Mouse (Mus musculus) stomach, embryonic 16.5 days (tissue): Measurements from ENCODE around the gene Pcyt1a. TPM values are rescaled to one million over a fixed set of nuclear protein-coding genes. Genes with fewer than 3 reads are reported as not detected.
A peak's percentile ranks its signal among the peaks of the same experiment; 100 is the strongest.

Experiments used
- ATAC-seq: fragments of 200-750 bp; cut with Nextera tagmentation; 2 replicates; pipeline ENCODE4 v1.8.0; 2017; ENCODE audit warnings: moderate number of reproducible peaks, moderate TSS enrichment; ENCODE audit not compliant: insufficient read depth, low FRiP score
- H3K27ac ChIP-seq: fragments of 300-500 bp; sonication (generic); 2 replicates; pipeline ENCODE4 v1.5.1; 2014; ENCODE audit warnings: low read length
- H3K27me3 ChIP-seq: fragments of 300-500 bp; sonication (generic); 2 replicates; pipeline ENCODE4 v1.6.1; 2014; ENCODE audit warnings: low read length, control low read depth, mixed read lengths; ENCODE audit not compliant: control insufficient read depth, insufficient read depth
- H3K36me3 ChIP-seq: fragments of 300-500 bp; sonication (generic); 2 replicates; pipeline ENCODE4 v1.6.1; 2014; ENCODE audit warnings: low read length; ENCODE audit not compliant: control insufficient read depth, insufficient read depth
- H3K4me1 ChIP-seq: fragments of 300-500 bp; sonication (generic); 2 replicates; pipeline ENCODE4 v1.6.1; 2014; ENCODE audit warnings: low read length, control low read depth, mixed read lengths; ENCODE audit not compliant: control insufficient read depth, insufficient read depth
- H3K4me2 ChIP-seq: fragments of 300-500 bp; sonication (generic); 2 replicates; pipeline ENCODE4 v1.6.1; 2014; ENCODE audit warnings: low read depth, low read length, mixed read lengths
- H3K4me3 ChIP-seq: fragments of 300-500 bp; sonication (generic); replicated peaks from 2 replicates; pipeline ENCODE4 v1.5.1; 2014; ENCODE audit warnings: mild to moderate bottlenecking, low read length
- H3K9ac ChIP-seq: fragments of 300-500 bp; sonication (generic); 2 replicates; pipeline ENCODE4 v1.6.1; 2014; ENCODE audit warnings: low read length
- H3K9me3 ChIP-seq: fragments of 300-500 bp; sonication (generic); replicated peaks from 2 replicates; pipeline ENCODE4 v1.6.1; 2016; ENCODE audit warnings: low read length, control low read depth; ENCODE audit not compliant: control insufficient read depth
- WGBS: fragments of 180-500 bp; shearing (Covaris S2); extraction: QIAGEN DNeasy Blood & Tissue Kit; methylation state at CpG from one replicate; pipeline ENCODE4 v1.1.7; 2014; 5-methylcytosine and 5-hydroxymethylcytosine counted together
- polyA plus RNA-seq: library from polyadenylated mRNA; unstranded; fragments of >200 nt; fragmentation: Nextera tagmentation; extraction: Ambion mirVana; gene quantifications from 2 replicates; pipeline ENCODE4 v1.2.1, GENCODE M21; 2015

Gene Pcyt1a
- polyA plus RNA-seq, 1 experiment from 2014 or later: 42.0 TPM

DNA sequence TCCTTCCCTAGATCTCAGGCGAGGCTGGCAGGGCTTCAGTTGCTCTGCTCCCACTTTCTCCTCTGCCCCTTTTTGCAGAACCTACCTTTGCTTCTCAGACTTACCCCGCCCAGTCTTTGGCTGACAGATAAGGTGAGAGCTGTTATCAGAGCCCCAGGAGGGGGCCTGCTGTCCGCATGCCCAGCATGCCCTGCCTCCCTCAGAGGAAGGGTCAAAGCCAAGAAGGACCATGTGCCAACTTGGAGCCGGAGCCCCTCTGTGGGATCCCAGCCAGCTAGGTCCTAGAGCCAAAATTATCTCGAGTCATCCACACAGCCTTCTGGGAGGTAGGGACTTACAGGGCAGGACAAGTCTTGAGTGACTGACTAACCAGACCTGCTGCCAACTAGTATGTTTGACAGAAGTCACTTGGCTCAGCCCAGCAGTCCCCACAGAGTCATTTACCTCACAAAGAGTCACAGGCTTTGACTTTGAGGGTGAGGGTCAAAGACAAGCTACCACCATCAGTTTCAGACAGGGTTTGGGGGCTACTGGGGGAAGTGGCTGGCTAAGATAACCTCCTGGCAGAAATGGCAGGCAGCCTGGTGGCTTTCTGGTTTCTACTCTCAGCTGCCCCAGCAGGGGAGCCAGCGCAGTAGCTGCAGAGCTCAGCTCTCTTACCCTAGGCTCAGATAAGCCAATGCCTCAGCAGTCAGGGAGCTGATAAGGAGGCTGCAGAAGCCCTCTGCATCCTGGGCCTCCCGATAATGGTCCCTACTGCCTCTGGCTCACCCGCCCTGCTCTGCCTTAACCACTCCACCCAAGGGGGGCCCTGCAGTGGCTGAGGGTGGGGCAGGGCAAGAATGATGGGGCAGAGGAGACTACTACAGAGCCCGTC is 78.6 kb downstream of the Pcyt1a start:
- Histone ChIP-seq H3K9ac (peak overlapping the region; percentile 13), H3K36me3 (no peaks in the 10 kb centered on the region), H3K9me3 (no peaks in the 10 kb centered on the region), H3K4me2 (no peak overlapping the region), H3K27ac (peak overlapping the region; percentile 75), H3K4me3 (no peak overlapping the region), H3K27me3 (no peaks in the 10 kb centered on the region), H3K4me1 (peaks cover 26% of the 10 kb centered on the region; the same call in 1 of the 2 replicates)
- peak; percentile 92 for ATAC-seq
- WGBS: 42% methylated on average over 9 of the region's 9 CpGs

DNA sequence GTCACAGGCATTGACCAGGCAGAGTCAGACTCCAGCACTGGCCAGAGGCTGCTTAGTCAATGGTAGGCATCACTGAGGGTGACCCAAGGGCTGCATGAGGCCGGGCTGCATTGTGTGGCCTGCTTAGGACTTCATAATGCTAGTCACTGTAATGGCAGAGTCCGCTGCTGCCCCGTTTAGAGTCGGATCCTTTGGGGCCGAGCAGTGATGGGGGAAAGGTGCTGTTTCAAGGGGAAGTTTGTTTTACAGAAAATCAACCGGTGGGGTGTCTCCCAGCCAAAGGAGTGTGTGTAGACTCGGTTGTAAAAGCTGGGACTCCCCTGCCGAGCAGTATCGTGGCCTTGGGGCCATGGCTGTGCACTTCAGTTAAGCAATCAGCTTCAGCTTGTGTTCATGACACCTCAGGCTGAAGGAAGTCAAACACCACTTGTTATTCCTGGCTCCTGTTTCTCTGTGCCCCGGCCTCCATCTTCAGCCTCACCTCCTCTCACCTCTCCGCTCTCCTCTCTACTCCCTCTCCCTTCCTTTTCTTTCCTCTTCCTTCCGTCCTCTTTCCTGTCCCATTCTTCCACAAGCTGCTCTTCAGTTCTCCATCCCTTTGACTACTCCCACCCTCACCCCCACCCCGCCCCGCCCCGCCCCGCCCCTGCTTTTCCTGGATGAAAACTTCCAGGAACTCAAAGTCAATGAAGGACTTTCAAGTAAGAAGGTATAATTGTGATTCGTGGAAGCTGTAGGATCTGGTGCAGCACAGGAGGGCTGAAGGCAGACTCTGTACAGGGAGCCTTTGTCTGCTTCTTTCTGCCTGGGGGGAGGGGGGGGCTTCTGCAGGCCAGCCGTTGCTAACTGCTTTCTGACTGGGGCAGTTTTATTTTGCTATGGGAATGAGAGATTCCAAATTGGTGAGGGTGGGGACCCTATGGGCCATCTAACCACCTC is 79.9 kb downstream of the Pcyt1a start:
- no peak for ATAC-seq
- Histone ChIP-seq H3K27me3 (no peaks in the 10 kb centered on the region), H3K9me3 (no peaks in the 10 kb centered on the region), H3K36me3 (no peaks in the 10 kb centered on the region), H3K27ac (peak overlapping the region; percentile 75), H3K4me3 (no peak overlapping the region), H3K9ac (0 out of 2 replicates have a peak overlapping the region, but pooled peaks have one; percentile 7), H3K4me1 (peaks cover 26% of the 10 kb centered on the region; the same call in 1 of the 2 replicates), H3K4me2 (no peak overlapping the region)
- WGBS: 69% methylated on average over 18 of the region's 18 CpGs

DNA sequence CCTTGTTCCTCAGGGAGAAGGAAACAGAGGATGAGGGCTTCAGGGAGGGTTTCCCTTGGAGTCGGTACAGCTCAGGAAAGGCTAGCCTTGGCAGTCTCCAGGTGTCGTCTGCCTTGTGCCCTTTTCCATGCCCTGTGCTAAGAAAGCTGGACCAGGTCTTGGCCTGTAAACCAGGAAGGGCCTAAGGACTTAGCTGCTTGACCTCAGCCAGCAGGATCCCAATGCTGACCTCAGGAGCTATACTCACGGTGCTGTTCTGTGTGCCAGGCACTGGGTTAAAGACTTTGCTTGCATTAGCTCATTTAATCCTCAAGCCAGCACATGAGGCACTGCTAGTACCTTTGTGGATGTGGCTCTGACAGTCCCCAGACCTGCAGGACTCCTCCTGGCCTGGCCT is 80.6 kb downstream of the Pcyt1a start:
- peak overlapping the region; percentile 26; the same call in 1 of the 2 replicates for H3K27ac ChIP-seq
- no peaks in the 10 kb centered on the region for H3K27me3 ChIP-seq
- H3K9ac ChIP-seq: 0 out of 2 replicates have a peak overlapping the region, but pooled peaks have one; percentile 7
- ATAC-seq: no peak
- WGBS: 63% methylated on average over 3 of the region's 3 CpGs
- no peak overlapping the region for H3K4me3 ChIP-seq
- H3K36me3 ChIP-seq: no peaks in the 10 kb centered on the region
- H3K4me2 ChIP-seq: no peak overlapping the region
- H3K4me1 ChIP-seq: peaks cover 32% of the 10 kb centered on the region
- no peaks in the 10 kb centered on the region for H3K9me3 ChIP-seq

DNA sequence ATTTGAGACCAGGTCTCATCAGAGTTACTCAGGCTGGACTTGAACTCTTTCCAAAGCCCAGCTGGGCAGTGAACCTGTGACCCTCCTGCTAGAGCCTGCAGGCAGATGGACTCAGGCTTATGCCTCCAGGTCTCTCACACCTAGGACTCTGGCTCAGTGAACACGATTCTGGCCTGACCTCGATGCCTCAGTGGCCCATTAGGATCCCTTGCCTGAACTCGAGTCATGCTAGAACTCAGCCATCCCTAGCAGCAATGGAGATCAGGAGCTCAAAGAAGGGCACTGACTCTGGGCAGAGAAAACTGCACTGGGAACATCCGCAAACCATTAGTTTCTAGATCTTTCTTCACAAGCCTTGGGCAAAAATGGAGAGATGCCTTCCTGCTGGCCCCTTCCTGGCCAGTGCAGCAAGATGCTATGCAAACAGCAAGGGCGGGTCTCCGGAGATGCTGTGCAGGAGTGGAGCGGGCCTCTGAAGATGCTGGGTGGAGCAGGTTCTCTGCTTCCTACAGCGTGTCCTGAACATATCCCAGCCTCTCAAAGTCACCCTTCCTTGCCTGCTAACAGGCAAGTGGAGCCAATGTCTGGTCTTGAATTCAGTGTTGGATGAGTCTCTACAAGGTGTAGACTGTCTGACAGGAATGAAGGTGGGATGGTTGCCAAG is 81.2 kb downstream of the Pcyt1a start:
- Histone ChIP-seq H3K4me1 (peaks cover 36% of the 10 kb centered on the region), H3K4me3 (no peak overlapping the region), H3K36me3 (no peaks in the 10 kb centered on the region), H3K4me2 (no peak overlapping the region), H3K9ac (no peak overlapping the region), H3K9me3 (no peaks in the 10 kb centered on the region), H3K27ac (no peak overlapping the region), H3K27me3 (no peaks in the 10 kb centered on the region)
- no peak for ATAC-seq
- 85% methylated on average over 8 of the region's 8 CpGs for WGBS

DNA sequence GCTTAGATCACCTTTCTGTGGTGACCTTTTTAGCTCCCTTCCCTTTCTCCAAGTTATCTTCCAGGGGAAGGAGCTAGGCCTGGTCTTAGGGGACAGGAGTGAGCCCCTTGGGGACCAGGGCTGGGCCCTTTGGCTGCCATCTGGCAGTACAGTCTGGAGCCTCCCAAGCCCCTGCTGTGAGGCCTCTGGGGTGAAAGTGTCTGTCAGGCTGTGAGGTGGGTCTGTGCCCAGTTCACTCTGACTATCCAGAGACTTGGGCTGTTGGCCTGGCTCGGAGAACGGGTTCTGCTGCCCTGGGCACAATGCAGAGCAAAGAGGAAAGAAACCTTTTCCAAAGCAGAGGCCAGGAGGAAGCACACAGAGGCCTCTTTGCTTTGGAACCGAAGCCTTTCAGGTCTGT is 82.2 kb downstream of the Pcyt1a start:
- H3K9ac ChIP-seq: no peak overlapping the region
- H3K4me2 ChIP-seq: no peak overlapping the region
- H3K27ac ChIP-seq: peak overlapping the region; percentile 70
- peaks cover 35% of the 10 kb centered on the region for H3K4me1 ChIP-seq
- no peaks in the 10 kb centered on the region for H3K9me3 ChIP-seq
- WGBS: 70% methylated on average over 3 of the region's 3 CpGs
- no peak for ATAC-seq
- H3K36me3 ChIP-seq: no peaks in the 10 kb centered on the region
- no peaks in the 10 kb centered on the region for H3K27me3 ChIP-seq
- H3K4me3 ChIP-seq: no peak overlapping the region

DNA sequence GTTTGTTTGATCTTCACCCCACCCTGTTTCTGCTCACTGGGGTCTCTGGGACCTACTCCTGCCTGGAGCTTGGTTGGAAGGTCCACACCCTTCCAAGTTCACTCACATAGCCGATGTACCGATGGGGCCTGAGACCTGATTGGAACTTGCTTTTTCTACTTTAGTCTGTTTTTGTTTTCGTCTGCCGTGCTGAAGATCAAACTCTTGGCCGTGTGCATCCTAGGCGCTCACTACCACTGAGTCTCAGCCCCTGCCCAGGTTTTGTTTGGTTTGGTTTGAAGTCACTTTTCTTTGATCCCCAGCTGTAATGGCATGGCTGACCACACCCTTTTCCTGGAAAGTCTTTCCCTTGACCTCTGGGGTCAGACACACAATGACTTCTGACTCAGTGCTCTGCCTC is 82.7 kb downstream of the Pcyt1a start:
- ATAC-seq: no peak
- Histone ChIP-seq H3K36me3 (no peaks in the 10 kb centered on the region), H3K27me3 (no peaks in the 10 kb centered on the region), H3K4me1 (peaks cover 33% of the 10 kb centered on the region), H3K9me3 (no peaks in the 10 kb centered on the region), H3K27ac (peak overlapping the region; percentile 70), H3K4me2 (no peak overlapping the region), H3K4me3 (no peak overlapping the region), H3K9ac (no peak overlapping the region)
- 82% methylated on average over 6 of the region's 6 CpGs for WGBS

DNA sequence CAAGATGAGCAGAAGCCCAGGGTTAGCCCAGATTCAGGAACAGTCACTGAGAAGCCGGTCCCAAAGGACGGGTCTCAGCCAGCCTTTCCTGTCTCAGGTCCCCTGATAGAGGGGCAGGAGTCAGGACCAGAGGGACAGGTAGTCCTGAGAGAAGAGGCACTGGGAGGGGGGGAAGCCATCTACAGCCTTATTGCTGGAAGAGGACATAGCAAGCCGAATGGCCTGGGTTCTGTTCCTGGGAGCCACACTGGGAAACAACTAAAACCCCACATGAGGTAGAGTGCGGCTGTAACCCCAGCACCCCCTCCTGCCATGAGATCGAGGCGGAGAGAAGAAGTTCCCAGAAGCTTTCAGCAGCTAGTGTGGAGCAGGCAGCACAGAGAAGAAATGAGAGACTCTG is 83.2 kb downstream of the Pcyt1a start:
- Histone ChIP-seq H3K9ac (no peak overlapping the region), H3K4me2 (no peak overlapping the region), H3K4me1 (peaks cover 33% of the 10 kb centered on the region), H3K4me3 (no peak overlapping the region), H3K27ac (no peak overlapping the region), H3K36me3 (no peaks in the 10 kb centered on the region), H3K9me3 (no peaks in the 10 kb centered on the region), H3K27me3 (no peaks in the 10 kb centered on the region)
- 91% methylated on average over 6 of the region's 6 CpGs for WGBS
- ATAC-seq: no peak

DNA sequence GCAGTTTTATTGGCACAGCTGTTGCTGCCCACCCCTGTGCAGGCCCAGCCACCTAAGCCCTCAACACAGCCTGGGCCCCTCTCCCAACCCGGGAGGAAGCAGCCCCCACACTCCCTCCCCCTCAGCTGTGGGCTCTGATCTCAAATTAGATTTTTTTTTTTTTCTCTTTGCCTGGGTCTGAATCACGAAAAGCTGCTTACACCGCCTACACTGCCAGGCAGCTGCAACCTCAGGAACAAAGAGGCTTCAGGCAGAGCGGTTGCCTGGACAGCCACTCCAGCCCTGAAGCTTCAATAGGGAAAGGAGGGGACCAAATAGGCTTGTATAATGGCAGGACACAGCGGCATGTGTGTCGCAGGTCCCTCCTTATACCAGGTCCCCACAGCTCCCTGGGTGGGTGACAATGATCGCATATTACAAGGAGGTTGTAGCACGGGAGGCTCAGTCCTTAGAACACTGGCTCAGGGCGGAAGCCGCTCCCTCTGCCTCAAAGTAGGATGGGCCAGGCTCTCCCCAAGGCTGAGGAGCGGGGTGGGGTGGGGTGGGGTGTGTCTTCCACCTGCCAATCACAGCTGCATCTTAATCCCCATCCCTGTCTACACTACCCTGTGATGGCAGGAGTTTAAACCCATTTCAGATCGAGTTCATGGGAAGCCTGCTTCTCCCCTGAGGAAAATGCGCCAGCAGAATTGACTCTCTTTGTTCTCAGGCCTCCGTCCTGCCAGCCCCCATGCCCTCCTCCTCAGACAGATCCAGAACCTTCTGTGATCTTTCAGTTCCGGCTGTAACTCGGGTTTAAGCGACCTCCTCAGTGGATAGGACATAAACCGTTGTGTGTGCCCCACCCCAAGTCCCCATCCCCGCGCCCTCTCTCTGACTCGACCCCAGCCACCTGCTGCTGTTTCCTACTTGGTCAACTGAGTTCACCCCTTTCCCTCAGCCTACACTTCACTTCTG is 85.6 kb downstream of the Pcyt1a start:
- Histone ChIP-seq H3K27ac (peak overlapping the region; percentile 83), H3K4me2 (peak overlapping the region; percentile 45), H3K9me3 (no peaks in the 10 kb centered on the region), H3K4me1 (peaks cover 26% of the 10 kb centered on the region), H3K9ac (peak overlapping the region; percentile 67), H3K4me3 (0 out of 2 replicates have a peak overlapping the region, but pooled peaks have one; percentile 16), H3K27me3 (no peaks in the 10 kb centered on the region), H3K36me3 (no peaks in the 10 kb centered on the region)
- peak; percentile 73 for ATAC-seq
- WGBS: 22% methylated on average over 21 of the region's 21 CpGs
